Mouse (Mus musculus) liver, embryonic 14.5 days (tissue): ENCODE data around the gene Creb3l2.

Experiments
- CTCF ChIP-seq: IDR thresholded peaks from 2 replicates; pipeline ENCODE4 v1.5.1; 2016; ENCODE audit warnings: antibody characterized with exemption, low read depth, control low read depth
- EP300 ChIP-seq: IDR thresholded peaks from 2 replicates; pipeline ENCODE4 v1.6.1; 2016; ENCODE audit warnings: antibody characterized with exemption, low read depth

DNA sequence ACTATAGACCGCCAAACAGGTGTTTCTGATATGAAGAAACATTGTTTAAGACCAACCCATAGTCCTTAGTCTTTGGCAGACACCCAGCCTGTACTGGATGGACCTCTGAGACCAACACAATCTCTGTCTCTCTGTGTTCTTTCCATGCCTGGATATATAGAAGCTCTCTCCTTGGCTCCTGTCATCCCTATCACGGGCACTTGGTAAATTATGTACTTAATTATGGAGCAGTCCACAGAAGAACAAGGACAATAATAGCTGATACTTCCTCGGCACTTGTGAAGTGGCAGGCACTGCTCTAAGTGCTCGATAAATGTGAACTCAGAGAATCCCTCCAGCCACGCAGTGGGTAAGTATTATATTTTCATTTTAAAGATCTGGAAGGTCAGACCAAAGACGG is 72.2 kb downstream of the Creb3l2 start:
- no peak for TF ChIP-seq CTCF
- TF ChIP-seq EP300 = no peak
